Mouse (Mus musculus) forebrain, embryonic 16.5 days (tissue): ENCODE results near the gene Abca4. TPM values are rescaled to one million over a fixed set of nuclear protein-coding genes. Genes with fewer than 3 reads are reported as not detected.

ENCODE experiments used
- ATAC-seq: fragments of 200-750 bp; cut with Nextera tagmentation; 2 replicates; pipeline ENCODE4 v1.8.0; 2017; ENCODE audit warnings: mild to moderate bottlenecking, moderate library complexity
- H3K27ac ChIP-seq: fragments of 300-500 bp; sonication (generic); 2 replicates; pipeline ENCODE4 v1.5.1; 2014; ENCODE audit warnings: low read length, control low read depth
- H3K27me3 ChIP-seq: fragments of 300-500 bp; sonication (generic); replicated peaks from 2 replicates; pipeline ENCODE4 v1.6.1; 2014; ENCODE audit warnings: low read length; ENCODE audit not compliant: control insufficient read depth, insufficient read depth
- H3K36me3 ChIP-seq: fragments of 300-500 bp; sonication (generic); 2 replicates; pipeline ENCODE4 v1.6.1; 2014; ENCODE audit not compliant: control insufficient read depth, insufficient read depth
- H3K4me1 ChIP-seq: fragments of 300-500 bp; sonication (generic); replicated peaks from 2 replicates; pipeline ENCODE4 v1.6.1; 2014; ENCODE audit warnings: low read length; ENCODE audit not compliant: control insufficient read depth, insufficient read depth
- H3K4me2 ChIP-seq: fragments of 300-500 bp; sonication (generic); 2 replicates; pipeline ENCODE4 v1.6.1; 2014; ENCODE audit warnings: mild to moderate bottlenecking, low read length, control low read depth
- H3K4me3 ChIP-seq: fragments of 300-500 bp; sonication (generic); replicated peaks from 2 replicates; pipeline ENCODE4 v1.5.1; 2014; ENCODE audit warnings: mild to moderate bottlenecking, low read length, control low read depth
- H3K9ac ChIP-seq: fragments of 300-500 bp; sonication (generic); replicated peaks from 2 replicates; pipeline ENCODE4 v1.6.1; 2014; ENCODE audit warnings: low read depth, low read length, control low read depth
- H3K9me3 ChIP-seq: fragments of 300-500 bp; sonication (generic); 2 replicates; pipeline ENCODE4 v1.6.1; 2016; ENCODE audit warnings: low read length; ENCODE audit not compliant: control insufficient read depth
- WGBS: fragments of 180-500 bp; shearing (Covaris S2); extraction: QIAGEN DNeasy Blood & Tissue Kit; methylation state at CpG from one replicate; pipeline ENCODE4 v1.1.7; 2014; 5-methylcytosine and 5-hydroxymethylcytosine counted together
- polyA plus RNA-seq: library from polyadenylated mRNA; unstranded; fragments of >200 nt; fragmentation: Nextera tagmentation; extraction: Ambion mirVana; gene quantifications from 2 replicates; pipeline ENCODE4 v1.2.1, GENCODE M21; 2015

Abca4 gene
- polyA plus RNA-seq, 1 experiment from 2014 or later, result 0.70 TPM

DNA sequence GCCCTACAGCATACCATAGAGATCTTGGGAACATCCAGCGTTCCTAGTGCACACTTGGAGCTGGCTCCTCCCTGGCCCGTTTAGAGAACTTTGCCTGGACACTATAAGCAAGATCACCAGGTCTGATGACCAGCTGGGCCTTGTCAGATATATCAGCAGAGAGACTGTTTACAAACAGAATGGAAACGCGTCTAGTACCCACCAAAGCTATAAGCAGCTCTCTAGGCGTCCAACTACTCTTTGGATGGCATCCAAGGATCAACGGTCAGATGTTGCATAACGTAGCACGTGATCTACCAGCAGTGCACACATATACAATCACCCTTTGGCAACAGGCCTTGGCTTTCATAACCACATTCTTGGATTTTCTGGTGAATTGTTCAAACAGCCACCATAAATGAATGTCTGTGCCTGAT is 154.7 kb downstream of the Abca4 start:
- no peak overlapping the region for H3K27ac ChIP-seq
- no peak overlapping the region for H3K9ac ChIP-seq
- peak; percentile 31 for ATAC-seq
- no peak overlapping the region for H3K4me3 ChIP-seq
- H3K9me3 ChIP-seq, result no peaks in the 10 kb centered on the region
- H3K27me3 ChIP-seq, result no peaks in the 10 kb centered on the region
- no peak overlapping the region for H3K4me2 ChIP-seq
- WGBS, result 37% methylated on average over 8 of the region's 8 CpGs
- H3K4me1 ChIP-seq, result peaks cover 13% of the 10 kb centered on the region
- no peaks in the 10 kb centered on the region for H3K36me3 ChIP-seq

- Histone ChIP-seq H3K9ac (no peak overlapping the region), H3K27ac (no peak overlapping the region), H3K4me3 (no peak overlapping the region), H3K9me3 (no peaks in the 10 kb centered on the region), H3K27me3 (no peaks in the 10 kb centered on the region), H3K4me2 (no peak overlapping the region), H3K4me1 (peaks cover 13% of the 10 kb centered on the region), H3K36me3 (no peaks in the 10 kb centered on the region)
- ATAC-seq, result peak; percentile 87
- 45% methylated on average over 4 of the region's 4 CpGs for WGBS
These were observed 155.4 kb downstream of the Abca4 start for GRCm38 (mm10) chr3:122199600-122199999.

GRCm38 (mm10) chr3:122200017-122200416 is 155.8 kb downstream of the Abca4 start:
- no peak overlapping the region for H3K27ac ChIP-seq
- 83% methylated on average over 5 of the region's 5 CpGs for WGBS
- ATAC-seq, result no peak

DNA sequence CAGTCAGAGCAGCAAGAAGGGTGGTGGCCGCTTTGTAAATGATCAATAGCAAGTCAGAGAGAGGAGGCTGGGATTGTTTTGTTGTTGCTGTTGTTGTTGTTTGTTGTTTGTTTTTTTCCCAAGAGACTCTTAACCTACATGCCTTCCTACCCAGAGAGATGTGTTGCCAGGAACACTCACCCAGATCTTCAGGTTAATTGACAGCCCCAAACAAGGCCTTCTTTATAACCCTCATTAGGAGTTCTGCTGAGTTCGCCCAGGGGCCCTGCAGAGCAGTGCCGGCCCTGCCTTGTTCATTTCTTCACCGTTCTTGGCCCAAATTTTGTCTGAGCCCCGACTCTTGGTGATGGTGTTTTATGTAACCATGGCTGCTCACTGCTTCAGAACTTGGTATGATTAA is 156.2 kb downstream of the Abca4 start:
- no peaks in the 10 kb centered on the region for H3K9me3 ChIP-seq
- no peak overlapping the region for H3K4me2 ChIP-seq
- H3K27ac ChIP-seq, result no peak overlapping the region
- no peaks in the 10 kb centered on the region for H3K27me3 ChIP-seq
- H3K4me1 ChIP-seq, result peaks cover 13% of the 10 kb centered on the region
- H3K9ac ChIP-seq, result no peak overlapping the region
- ATAC-seq, result peak; percentile 50
- no peak overlapping the region for H3K4me3 ChIP-seq
- no peaks in the 10 kb centered on the region for H3K36me3 ChIP-seq
- WGBS, result 47% methylated on average over 5 of the region's 5 CpGs

More at GRCm38 (mm10) chr3:122200017-122200416, 155.8 kb downstream of the Abca4 start:
- Histone ChIP-seq H3K4me3 (no peak overlapping the region), H3K4me1 (peaks cover 13% of the 10 kb centered on the region), H3K9ac (no peak overlapping the region), H3K9me3 (no peaks in the 10 kb centered on the region), H3K4me2 (no peak overlapping the region), H3K36me3 (no peaks in the 10 kb centered on the region), H3K27me3 (no peaks in the 10 kb centered on the region)

- WGBS, result 14% methylated on average over 5 of the region's 5 CpGs
- H3K36me3 ChIP-seq, result no peaks in the 10 kb centered on the region
- ATAC-seq, result no peak
- peaks cover 13% of the 10 kb centered on the region for H3K4me1 ChIP-seq
- H3K27me3 ChIP-seq, result no peaks in the 10 kb centered on the region
- H3K9me3 ChIP-seq, result no peaks in the 10 kb centered on the region
- no peak overlapping the region for H3K4me3 ChIP-seq
- H3K9ac ChIP-seq, result no peak overlapping the region
- H3K4me2 ChIP-seq, result no peak overlapping the region
- no peak overlapping the region for H3K27ac ChIP-seq
These were observed 158.1 kb downstream of the Abca4 start for GRCm38 (mm10) chr3:122202307-122202732.

GRCm38 (mm10) chr3:122203675-122204329 is 159.6 kb downstream of the Abca4 start:
- no peak overlapping the region for H3K4me3 ChIP-seq
- H3K4me2 ChIP-seq, result no peak overlapping the region
- 87% methylated on average over 9 of the region's 9 CpGs for WGBS
- ATAC-seq, result no peak
- H3K9ac ChIP-seq, result no peak overlapping the region
- H3K4me1 ChIP-seq, result peaks cover 12% of the 10 kb centered on the region
- no peaks in the 10 kb centered on the region for H3K36me3 ChIP-seq
- no peaks in the 10 kb centered on the region for H3K9me3 ChIP-seq
- H3K27ac ChIP-seq, result no peak overlapping the region
- H3K27me3 ChIP-seq, result no peaks in the 10 kb centered on the region

- Histone ChIP-seq H3K27me3 (no peaks in the 10 kb centered on the region), H3K36me3 (no peaks in the 10 kb centered on the region), H3K4me1 (no peaks in the 10 kb centered on the region), H3K9ac (no peak overlapping the region), H3K27ac (no peak overlapping the region), H3K4me3 (no peak overlapping the region), H3K4me2 (no peak overlapping the region), H3K9me3 (no peaks in the 10 kb centered on the region)
- no peak for ATAC-seq
- WGBS, result 87% methylated on average over 6 of the region's 6 CpGs
These were observed 161.5 kb downstream of the Abca4 start for GRCm38 (mm10) chr3:122205753-122206152.

DNA sequence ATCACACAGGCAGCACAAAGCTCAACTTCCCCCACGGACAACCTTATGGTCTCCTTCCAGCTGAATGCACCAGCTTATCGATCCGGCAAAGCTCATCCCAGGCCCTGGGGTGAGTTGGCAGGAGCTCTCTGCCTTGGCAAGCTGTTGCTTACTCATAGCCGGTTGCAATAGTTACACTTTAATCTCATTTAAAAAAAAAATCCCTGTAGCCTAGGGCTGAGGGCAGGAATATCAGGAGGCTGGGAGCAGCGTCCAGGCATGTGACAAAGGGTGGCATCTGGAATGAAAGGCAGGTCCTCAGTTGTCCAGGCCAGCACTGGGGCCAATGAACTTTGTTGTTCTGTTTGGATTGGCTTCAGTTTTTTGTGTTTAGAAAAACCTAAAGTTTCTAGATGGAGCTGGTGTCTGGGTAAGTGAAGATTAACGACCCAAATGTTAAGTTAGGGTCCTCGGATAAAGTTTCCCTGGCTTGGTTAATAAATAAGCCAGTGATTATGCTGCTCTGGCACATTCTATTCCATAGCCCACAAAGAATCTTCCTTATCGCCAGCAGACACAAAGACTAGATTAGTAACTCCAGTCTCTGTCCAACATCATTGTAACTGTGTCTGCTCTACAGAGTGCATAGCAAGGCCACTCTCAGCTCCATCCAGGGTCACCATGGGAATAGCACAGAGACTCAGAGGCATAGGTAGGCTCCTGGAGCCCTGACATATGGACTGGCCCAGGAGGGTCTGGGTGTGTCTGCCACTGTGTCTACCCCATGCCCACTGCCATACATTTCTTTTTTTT is 162.2 kb downstream of the Abca4 start:
- WGBS, result 40% methylated on average over 8 of the region's 8 CpGs
- ATAC-seq, result no peak; the same call in 1 of the 2 replicates

DNA sequence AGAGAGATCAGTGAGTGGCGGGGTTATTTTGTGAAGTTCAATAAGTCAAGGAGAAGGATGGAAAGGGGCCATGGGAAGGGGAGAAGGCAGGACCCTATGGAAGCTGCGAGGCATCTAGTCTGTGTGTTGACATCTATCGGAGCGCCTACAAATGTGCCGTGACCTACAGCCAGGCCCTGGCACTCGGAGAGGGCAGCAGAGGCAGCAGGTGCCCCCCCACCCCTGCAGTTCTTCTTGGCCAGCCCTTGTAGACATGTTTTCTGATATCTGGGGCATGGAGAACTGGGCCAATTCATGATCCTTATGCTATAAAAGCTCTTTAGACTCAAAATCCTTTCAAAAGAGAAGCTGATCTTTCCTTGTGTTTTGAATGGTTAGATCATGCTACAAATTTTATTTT is 163.5 kb downstream of the Abca4 start:
- Histone ChIP-seq H3K27ac (no peak overlapping the region), H3K36me3 (no peaks in the 10 kb centered on the region), H3K4me3 (no peak overlapping the region), H3K9me3 (no peaks in the 10 kb centered on the region), H3K4me2 (no peak overlapping the region), H3K4me1 (no peaks in the 10 kb centered on the region), H3K9ac (no peak overlapping the region), H3K27me3 (no peaks in the 10 kb centered on the region)
- ATAC-seq, result no peak
- 92% methylated on average over 6 of the region's 6 CpGs for WGBS

More for the DNA sequence above, 162.2 kb downstream of the Abca4 start:
- Histone ChIP-seq H3K36me3 (no peaks in the 10 kb centered on the region), H3K9ac (no peak overlapping the region), H3K27ac (no peak overlapping the region), H3K4me1 (no peaks in the 10 kb centered on the region), H3K27me3 (no peaks in the 10 kb centered on the region), H3K4me3 (no peak overlapping the region), H3K9me3 (no peaks in the 10 kb centered on the region), H3K4me2 (no peak overlapping the region)
